Mouse (Mus musculus): ENCODE results near the gene Rbm5. TPM values are rescaled to one million over a fixed set of nuclear protein-coding genes. Genes with fewer than 3 reads are reported as not detected.

The Rbm5 gene
- polyA plus RNA-seq, 1 experiment from 2014 or later = 48.9 TPM

GRCm38 (mm10) chr9:107736185-107736485 lies 34.7 kb downstream of the Rbm5 start:
- H3K4me1 ChIP-seq (replicated peaks; ENCODE audit: control insufficient read depth, insufficient read depth, low read length) = no peaks in the 10 kb centered on the region; the same call in 1 of the 2 replicates
- 3% methylated on average over 7 of the region's 7 CpGs for WGBS
- H3K36me3 ChIP-seq (ENCODE audit: control insufficient read depth, insufficient read depth) = peaks cover 28% of the 10 kb centered on the region
- no peaks in the 10 kb centered on the region for H3K9me3 ChIP-seq (ENCODE audit: control insufficient read depth)
- no peak for ATAC-seq
- peak overlapping the region; percentile 10; the same call in 1 of the 2 replicates for H3K4me2 ChIP-seq (replicated peaks; ENCODE audit: low read depth)
- H3K4me3 ChIP-seq (ENCODE audit: low read depth, low read length) = no peak overlapping the region
- H3K9ac ChIP-seq (ENCODE audit: low read depth, low read length) = no peak overlapping the region
- TF ChIP-seq CTCF (IDR thresholded peaks at IDR 0.05; ENCODE audit: low read depth) = no peak
- peaks cover 11% of the 10 kb centered on the region; the same call in 1 of the 2 replicates for H3K27me3 ChIP-seq (replicated peaks; ENCODE audit: control insufficient read depth, insufficient read depth, low read length)
- no peak overlapping the region for H3K27ac ChIP-seq (ENCODE audit: low read depth, low read length)

DNA sequence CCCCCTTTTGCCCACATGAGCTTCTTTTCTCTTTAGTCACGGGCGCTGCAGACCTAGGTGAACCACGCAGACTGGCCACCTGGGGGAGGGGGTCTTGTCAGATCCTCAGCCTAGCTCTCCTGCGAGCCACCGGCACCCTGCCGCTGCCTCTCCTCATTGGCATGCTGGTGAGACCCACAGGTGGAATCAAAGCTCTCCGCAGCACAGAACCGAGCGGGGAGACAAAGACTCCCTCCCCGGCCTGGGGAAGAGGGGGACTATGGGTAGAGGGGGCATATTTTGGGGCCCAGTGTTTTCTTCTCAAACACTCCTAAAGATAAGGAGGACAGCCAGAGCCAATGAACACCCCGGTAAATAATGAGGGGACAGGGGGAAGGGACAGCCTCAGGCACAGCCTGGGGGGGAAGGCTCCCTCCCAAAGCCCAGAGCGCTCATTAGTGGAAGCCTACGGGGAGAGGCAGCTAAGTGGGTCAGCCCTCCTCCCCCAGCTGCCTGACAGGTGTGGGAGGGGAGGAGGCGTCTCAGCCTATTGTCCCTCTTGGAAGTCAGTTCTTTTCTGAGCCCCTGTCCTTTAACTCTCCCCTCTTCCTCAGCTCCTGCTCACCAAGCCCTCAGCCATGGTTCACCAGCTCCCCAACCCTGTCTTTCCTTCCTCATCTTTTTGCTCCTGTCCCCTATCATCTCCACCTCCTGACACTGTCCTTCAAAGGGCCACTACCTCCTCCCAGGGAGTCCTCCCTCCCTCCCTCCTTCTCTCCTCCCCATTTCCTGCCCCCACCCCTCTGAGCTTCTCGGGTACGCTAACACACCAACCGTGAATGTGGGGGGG lies 35.2 kb downstream of the Rbm5 start:
- peaks cover 11% of the 10 kb centered on the region; the same call in 1 of the 2 replicates for H3K27me3 ChIP-seq (replicated peaks; ENCODE audit: control insufficient read depth, insufficient read depth, low read length)
- H3K9me3 ChIP-seq (ENCODE audit: control insufficient read depth) = no peaks in the 10 kb centered on the region
- H3K4me3 ChIP-seq (ENCODE audit: low read depth, low read length) = no peak overlapping the region
- H3K36me3 ChIP-seq (ENCODE audit: control insufficient read depth, insufficient read depth) = peaks cover 22% of the 10 kb centered on the region
- 19% methylated on average over 17 of the region's 17 CpGs for WGBS
- no peak overlapping the region for H3K27ac ChIP-seq (ENCODE audit: low read depth, low read length)
- ATAC-seq = no peak
- H3K4me1 ChIP-seq (replicated peaks; ENCODE audit: control insufficient read depth, insufficient read depth, low read length) = no peaks in the 10 kb centered on the region; the same call in 1 of the 2 replicates
- no peak for TF ChIP-seq CTCF (IDR thresholded peaks at IDR 0.05; ENCODE audit: low read depth)
- no peak overlapping the region for H3K9ac ChIP-seq (ENCODE audit: low read depth, low read length)
- peak overlapping the region; percentile 10; the same call in 1 of the 2 replicates for H3K4me2 ChIP-seq (replicated peaks; ENCODE audit: low read depth)

DNA sequence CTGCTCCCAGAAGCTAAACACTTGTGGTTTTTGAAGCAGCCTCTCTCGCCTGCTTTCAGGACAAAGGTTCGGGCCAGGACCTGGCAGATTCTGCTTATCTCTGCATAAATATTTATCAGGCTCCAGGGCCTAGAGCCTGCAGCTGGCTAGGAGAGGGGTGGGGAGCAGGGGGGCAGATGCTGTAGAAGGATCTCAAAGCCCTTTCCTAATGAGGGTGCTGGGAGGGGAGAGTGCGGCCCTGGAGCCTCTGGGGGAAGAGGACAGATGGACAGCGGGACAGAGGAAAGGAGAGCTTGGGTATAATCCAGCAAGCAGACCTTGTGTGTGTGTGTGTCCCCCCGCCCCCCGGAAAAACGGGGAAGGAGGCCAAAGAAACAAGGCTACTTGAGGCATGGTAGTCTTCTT lies 36.2 kb downstream of the Rbm5 start:
- Histone ChIP-seq H3K4me3 (ENCODE audit: low read depth, low read length) (no peak overlapping the region), H3K4me1 (replicated peaks; ENCODE audit: control insufficient read depth, insufficient read depth, low read length) (no peaks in the 10 kb centered on the region; the same call in 1 of the 2 replicates), H3K36me3 (ENCODE audit: control insufficient read depth, insufficient read depth) (peaks cover 12% of the 10 kb centered on the region), H3K9me3 (ENCODE audit: control insufficient read depth) (no peaks in the 10 kb centered on the region), H3K27ac (ENCODE audit: low read depth, low read length) (no peak overlapping the region), H3K9ac (ENCODE audit: low read depth, low read length) (no peak overlapping the region), H3K27me3 (replicated peaks; ENCODE audit: control insufficient read depth, insufficient read depth, low read length) (peaks cover 11% of the 10 kb centered on the region; the same call in 1 of the 2 replicates), H3K4me2 (replicated peaks; ENCODE audit: low read depth) (no peak overlapping the region)
- no peak for ATAC-seq
- no peak for TF ChIP-seq CTCF (IDR thresholded peaks at IDR 0.05; ENCODE audit: low read depth)
- WGBS = 36% methylated on average over 7 of the region's 7 CpGs

DNA sequence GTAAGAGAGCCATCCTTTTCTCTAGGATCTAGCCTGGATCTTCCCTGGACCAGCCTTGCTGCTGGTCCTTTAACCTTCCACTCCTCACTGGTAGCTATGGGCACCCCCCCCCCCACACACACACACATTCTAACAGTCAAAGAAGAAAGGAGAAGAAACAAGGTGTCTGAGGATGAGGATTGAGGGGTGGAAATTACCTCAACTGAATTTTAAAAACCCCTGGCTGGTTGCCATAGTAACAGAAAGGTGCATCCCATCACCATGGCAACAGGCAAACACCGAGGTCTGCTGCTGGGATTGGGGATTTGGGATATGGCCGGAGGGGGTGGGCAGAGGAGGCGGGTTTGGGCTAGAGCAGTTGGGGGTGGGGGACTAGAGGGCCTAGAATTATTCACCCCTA lies 41.1 kb downstream of the Rbm5 start:
- Histone ChIP-seq H3K36me3 (ENCODE audit: control insufficient read depth, insufficient read depth) (no peaks in the 10 kb centered on the region), H3K9ac (ENCODE audit: low read depth, low read length) (no peak overlapping the region), H3K4me2 (replicated peaks; ENCODE audit: low read depth) (no peak overlapping the region), H3K27me3 (replicated peaks; ENCODE audit: control insufficient read depth, insufficient read depth, low read length) (peaks cover 5% of the 10 kb centered on the region; the same call in 1 of the 2 replicates), H3K4me1 (replicated peaks; ENCODE audit: control insufficient read depth, insufficient read depth, low read length) (peaks cover 4% of the 10 kb centered on the region; the same call in 1 of the 2 replicates), H3K4me3 (ENCODE audit: low read depth, low read length) (no peak overlapping the region), H3K27ac (ENCODE audit: low read depth, low read length) (no peak overlapping the region), H3K9me3 (ENCODE audit: control insufficient read depth) (no peaks in the 10 kb centered on the region)
- TF ChIP-seq CTCF (IDR thresholded peaks at IDR 0.05; ENCODE audit: low read depth) = no peak
- 44% methylated on average over 3 of the region's 3 CpGs for WGBS
- no peak for ATAC-seq

DNA sequence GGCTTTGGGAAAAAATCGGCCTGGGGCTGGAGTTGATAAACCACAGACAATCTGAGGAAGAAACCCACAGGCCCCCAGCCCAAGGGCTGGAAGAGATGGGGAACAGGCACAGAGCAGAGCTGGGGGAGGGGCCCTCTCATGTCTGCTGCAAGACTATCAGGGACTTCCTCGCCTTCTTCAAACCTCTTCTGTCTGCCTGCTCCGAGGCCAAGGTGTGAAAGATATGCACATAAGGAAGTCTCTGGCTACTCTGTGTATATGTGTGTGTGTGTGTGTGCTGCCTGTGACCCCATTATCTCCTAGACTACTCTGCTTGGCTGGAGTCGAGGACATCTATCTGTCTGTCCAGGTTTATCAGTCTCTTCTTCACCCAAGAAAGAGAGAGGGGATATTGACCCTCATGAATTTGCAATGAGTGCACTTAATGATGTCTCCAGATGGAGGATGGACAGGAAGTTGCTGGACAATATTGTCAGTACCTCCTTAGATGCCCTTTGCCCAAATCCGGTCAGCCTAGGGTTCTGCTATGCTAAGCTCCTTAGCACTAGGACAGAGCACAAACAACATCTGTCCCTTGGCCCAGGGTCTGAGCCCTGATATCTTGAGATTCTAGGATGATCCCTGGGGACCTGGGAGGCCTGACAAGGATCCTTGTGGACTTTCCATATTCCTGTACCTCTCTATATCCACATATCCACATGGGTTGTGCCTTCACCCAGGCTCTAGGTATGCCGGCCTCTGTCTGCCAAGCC lies 41.7 kb downstream of the Rbm5 start:
- no peak for ATAC-seq
- H3K9me3 ChIP-seq (ENCODE audit: control insufficient read depth) = no peaks in the 10 kb centered on the region
- H3K27ac ChIP-seq (ENCODE audit: low read depth, low read length) = no peak overlapping the region
- no peak overlapping the region for H3K9ac ChIP-seq (ENCODE audit: low read depth, low read length)
- 68% methylated on average over 6 of the region's 6 CpGs for WGBS
- no peaks in the 10 kb centered on the region for H3K27me3 ChIP-seq (replicated peaks; ENCODE audit: control insufficient read depth, insufficient read depth, low read length)
- no peak overlapping the region for H3K4me3 ChIP-seq (ENCODE audit: low read depth, low read length)
- no peak for TF ChIP-seq CTCF (IDR thresholded peaks at IDR 0.05; ENCODE audit: low read depth)
- H3K4me1 ChIP-seq (replicated peaks; ENCODE audit: control insufficient read depth, insufficient read depth, low read length) = peaks cover 9% of the 10 kb centered on the region; the same call in 1 of the 2 replicates
- H3K4me2 ChIP-seq (replicated peaks; ENCODE audit: low read depth) = no peak overlapping the region
- no peaks in the 10 kb centered on the region for H3K36me3 ChIP-seq (ENCODE audit: control insufficient read depth, insufficient read depth)

DNA sequence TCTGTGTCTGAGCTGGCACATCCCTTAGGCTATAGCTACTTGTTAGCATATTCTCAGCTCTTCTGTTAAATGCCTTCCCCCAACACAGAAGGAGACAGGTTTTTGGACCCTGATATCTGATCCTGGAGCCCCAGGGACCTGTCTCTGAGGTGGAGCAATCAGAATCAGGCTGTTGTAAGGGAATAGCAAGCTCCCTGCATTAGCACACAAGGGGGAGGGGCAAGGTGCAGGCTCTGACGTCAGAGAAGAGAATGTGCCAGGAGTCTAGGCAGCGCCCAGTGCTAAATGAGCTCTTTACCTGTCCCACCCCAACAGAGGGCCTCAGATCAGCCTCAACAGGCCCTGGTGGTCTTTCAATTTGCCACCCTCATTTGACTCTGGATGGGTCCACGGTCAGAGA lies 43.8 kb downstream of the Rbm5 start:
- TF ChIP-seq CTCF (IDR thresholded peaks at IDR 0.05; ENCODE audit: low read depth) = no peak
- H3K27ac ChIP-seq (ENCODE audit: low read depth, low read length) = no peak overlapping the region
- H3K9ac ChIP-seq (ENCODE audit: low read depth, low read length) = no peak overlapping the region
- no peaks in the 10 kb centered on the region for H3K27me3 ChIP-seq (replicated peaks; ENCODE audit: control insufficient read depth, insufficient read depth, low read length)
- no peaks in the 10 kb centered on the region for H3K36me3 ChIP-seq (ENCODE audit: control insufficient read depth, insufficient read depth)
- H3K4me2 ChIP-seq (replicated peaks; ENCODE audit: low read depth) = no peak overlapping the region
- no peak for ATAC-seq
- no peaks in the 10 kb centered on the region for H3K9me3 ChIP-seq (ENCODE audit: control insufficient read depth)
- peaks cover 11% of the 10 kb centered on the region for H3K4me1 ChIP-seq (replicated peaks; ENCODE audit: control insufficient read depth, insufficient read depth, low read length)
- 48% methylated on average over 3 of the region's 3 CpGs for WGBS
- H3K4me3 ChIP-seq (ENCODE audit: low read depth, low read length) = no peak overlapping the region
